Mouse (Mus musculus): ENCODE measurements around the gene Ptgs1. TPM values are rescaled to one million over a fixed set of nuclear protein-coding genes. Genes with fewer than 3 reads are reported as not detected.

The Ptgs1 gene
- polyA plus RNA-seq, 2 experiments = 10.7 to 14.4 TPM

DNA sequence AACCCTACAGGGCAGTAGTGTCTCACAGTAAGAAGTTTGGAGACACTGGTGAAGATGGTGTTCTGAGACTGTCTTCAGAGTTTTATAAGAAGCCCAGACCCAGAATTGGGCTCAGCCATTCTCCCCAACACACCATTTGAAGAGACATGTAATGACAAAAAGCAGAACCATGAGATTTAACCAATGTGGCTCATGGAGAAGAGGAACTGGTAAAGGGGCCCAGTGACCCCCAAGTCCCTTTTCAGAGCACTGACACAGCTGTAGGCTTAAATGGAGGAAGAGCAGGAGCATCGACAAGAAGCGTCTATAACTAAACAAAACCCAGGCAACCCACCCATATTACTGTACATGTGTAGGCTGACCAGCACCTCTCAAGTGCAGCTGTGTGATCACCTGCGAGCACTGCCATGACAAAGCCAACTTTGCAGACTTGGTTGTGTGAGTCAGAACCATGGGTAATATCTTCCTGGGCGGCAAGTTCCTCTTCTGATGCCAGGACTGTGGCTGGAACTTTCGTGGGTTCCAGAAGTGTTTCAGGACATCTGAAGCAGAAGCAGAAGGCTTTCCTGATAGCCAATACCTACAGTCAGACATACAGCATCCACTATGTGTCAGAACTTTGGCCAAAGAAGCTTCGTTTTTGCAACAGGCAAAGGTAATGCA lies 42.2 kb downstream of the Ptgs1 start:
- no peak overlapping the region for H3K9ac ChIP-seq (ENCODE audit: low read depth, low read length, severe bottlenecking)
- H3K27ac ChIP-seq (replicated peaks; ENCODE audit: low read depth, low read length) = no peak overlapping the region
- H3K4me3 ChIP-seq (replicated peaks; ENCODE audit: low read length) = no peak overlapping the region
- no peaks in the 10 kb centered on the region for H3K36me3 ChIP-seq (ENCODE audit: control insufficient read depth, insufficient read depth, low read length)
- H3K4me2 ChIP-seq (replicated peaks; ENCODE audit: low read depth, low read length, severe bottlenecking) = no peak overlapping the region
- no peak for ATAC-seq (ENCODE audit: low FRiP score, low read depth)
- no peak for DNase-seq (ENCODE audit: low spot score)
- TF ChIP-seq POLR2A (IDR thresholded peaks at IDR 0.05; ENCODE audit: borderline replicate concordance, extremely low read depth, insufficient read depth, insufficient read length) = no peak
- H3K9me3 ChIP-seq (ENCODE audit: control insufficient read depth, low read length) = no peaks in the 10 kb centered on the region
- no peaks in the 10 kb centered on the region for H3K4me1 ChIP-seq (ENCODE audit: control insufficient read depth, insufficient read depth, low read length)
- no peaks in the 10 kb centered on the region for H3K27me3 ChIP-seq (ENCODE audit: control insufficient read depth, insufficient read depth, low read length)
- 84% methylated on average over 6 of the region's 6 CpGs for WGBS

DNA sequence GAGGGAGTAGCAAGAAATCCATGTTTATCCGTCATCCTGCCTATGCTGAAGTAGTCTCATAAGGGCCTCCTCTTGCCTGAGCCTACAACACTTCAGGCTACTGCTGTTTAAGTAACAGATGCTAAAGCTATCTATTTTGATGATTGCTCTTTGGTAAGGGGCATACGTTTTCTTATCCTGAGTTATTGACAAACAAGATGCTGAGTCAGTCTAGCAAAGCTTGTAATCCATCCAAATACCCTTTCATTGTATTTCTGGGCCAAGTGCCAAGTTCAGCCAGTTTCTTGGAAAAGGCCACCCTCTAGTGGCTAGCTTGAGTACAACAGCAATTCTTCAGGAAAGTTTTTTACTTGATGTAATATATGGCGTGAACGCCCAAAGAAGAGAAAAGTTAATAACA lies 46.2 kb downstream of the Ptgs1 start:
- Histone ChIP-seq H3K36me3 (ENCODE audit: control insufficient read depth, insufficient read depth, low read length) (no peaks in the 10 kb centered on the region), H3K9me3 (ENCODE audit: control insufficient read depth, low read length) (no peaks in the 10 kb centered on the region), H3K27me3 (ENCODE audit: control insufficient read depth, insufficient read depth, low read length) (no peaks in the 10 kb centered on the region), H3K4me3 (replicated peaks; ENCODE audit: low read length) (no peak overlapping the region), H3K4me1 (ENCODE audit: control insufficient read depth, insufficient read depth, low read length) (no peaks in the 10 kb centered on the region), H3K9ac (ENCODE audit: low read depth, low read length, severe bottlenecking) (no peak overlapping the region), H3K4me2 (replicated peaks; ENCODE audit: low read depth, low read length, severe bottlenecking) (no peak overlapping the region), H3K27ac (replicated peaks; ENCODE audit: low read depth, low read length) (no peak overlapping the region)
- TF ChIP-seq POLR2A (IDR thresholded peaks at IDR 0.05; ENCODE audit: borderline replicate concordance, extremely low read depth, insufficient read depth, insufficient read length) = no peak
- WGBS = 30% methylated on average over 4 of the region's 4 CpGs
- DNase-seq (ENCODE audit: low spot score) (peak; percentile 84), ATAC-seq (ENCODE audit: low FRiP score, low read depth) (no peak)

DNA sequence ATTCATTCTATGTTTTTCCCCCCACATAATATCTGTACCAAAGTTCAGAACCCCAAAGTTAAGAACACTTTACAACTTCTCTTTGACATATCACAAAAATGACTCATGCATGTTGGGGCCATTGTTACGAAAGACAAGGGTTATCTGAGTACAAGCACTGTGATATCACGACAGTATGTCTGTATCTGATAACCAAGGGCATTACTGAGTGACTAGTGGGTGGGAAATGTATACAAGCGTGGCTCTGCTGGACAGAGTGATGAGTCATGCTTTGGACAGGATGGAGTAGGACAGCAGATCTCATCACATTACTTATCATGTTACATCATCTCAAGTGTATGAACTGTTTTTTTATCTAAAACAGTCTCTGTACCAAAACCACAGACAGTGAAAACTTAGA lies 48.5 kb downstream of the Ptgs1 start:
- 64% methylated on average over 3 of the region's 3 CpGs for WGBS

DNA sequence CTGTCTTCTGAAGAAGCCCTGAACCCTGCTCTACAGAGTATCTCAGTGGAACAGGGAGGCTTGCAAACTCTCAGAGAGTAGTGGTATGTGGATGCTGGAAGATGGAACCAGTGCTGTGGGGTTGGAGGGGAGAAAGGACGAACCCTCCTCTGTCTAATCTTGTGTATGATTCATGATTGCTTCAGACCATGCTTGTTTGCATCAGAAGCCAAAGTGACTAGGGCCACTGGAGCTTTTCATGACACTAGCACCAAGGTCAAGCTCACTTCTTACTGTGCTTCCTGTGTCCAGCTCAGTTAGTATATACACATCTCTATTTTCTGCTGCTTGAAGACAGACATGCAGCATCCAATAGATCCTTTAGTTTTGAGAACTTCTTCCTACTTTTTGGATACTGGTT lies 50.9 kb downstream of the Ptgs1 start:
- Histone ChIP-seq H3K27ac (replicated peaks; ENCODE audit: low read depth, low read length) (no peak overlapping the region), H3K4me1 (ENCODE audit: control insufficient read depth, insufficient read depth, low read length) (no peaks in the 10 kb centered on the region), H3K4me3 (replicated peaks; ENCODE audit: low read length) (no peak overlapping the region), H3K4me2 (replicated peaks; ENCODE audit: low read depth, low read length, severe bottlenecking) (no peak overlapping the region), H3K9ac (ENCODE audit: low read depth, low read length, severe bottlenecking) (no peak overlapping the region), H3K9me3 (ENCODE audit: control insufficient read depth, low read length) (no peaks in the 10 kb centered on the region), H3K36me3 (ENCODE audit: control insufficient read depth, insufficient read depth, low read length) (no peaks in the 10 kb centered on the region), H3K27me3 (ENCODE audit: control insufficient read depth, insufficient read depth, low read length) (no peaks in the 10 kb centered on the region)
- DNase-seq (ENCODE audit: low spot score) (no peak), ATAC-seq (ENCODE audit: low FRiP score, low read depth) (no peak)
- TF ChIP-seq POLR2A (IDR thresholded peaks at IDR 0.05; ENCODE audit: borderline replicate concordance, extremely low read depth, insufficient read depth, insufficient read length) = no peak
- whole genome bisulfite sequencing = 68% methylated on average over 1 of the region's 1 CpGs

More for the DNA sequence above, 48.5 kb downstream of the Ptgs1 start:
- DNase-seq (ENCODE audit: low spot score) (no peak), ATAC-seq (ENCODE audit: low FRiP score, low read depth) (no peak)
- no peak for TF ChIP-seq POLR2A (IDR thresholded peaks at IDR 0.05; ENCODE audit: borderline replicate concordance, extremely low read depth, insufficient read depth, insufficient read length)
- no peaks in the 10 kb centered on the region for H3K27me3 ChIP-seq (ENCODE audit: control insufficient read depth, insufficient read depth, low read length)
- no peak overlapping the region for H3K4me2 ChIP-seq (replicated peaks; ENCODE audit: low read depth, low read length, severe bottlenecking)
- no peaks in the 10 kb centered on the region for H3K4me1 ChIP-seq (ENCODE audit: control insufficient read depth, insufficient read depth, low read length)
- H3K9me3 ChIP-seq (ENCODE audit: control insufficient read depth, low read length) = no peaks in the 10 kb centered on the region
- no peak overlapping the region for H3K4me3 ChIP-seq (replicated peaks; ENCODE audit: low read length)
- H3K9ac ChIP-seq (ENCODE audit: low read depth, low read length, severe bottlenecking) = no peak overlapping the region
- no peaks in the 10 kb centered on the region for H3K36me3 ChIP-seq (ENCODE audit: control insufficient read depth, insufficient read depth, low read length)
- H3K27ac ChIP-seq (replicated peaks; ENCODE audit: low read depth, low read length) = no peak overlapping the region

DNA sequence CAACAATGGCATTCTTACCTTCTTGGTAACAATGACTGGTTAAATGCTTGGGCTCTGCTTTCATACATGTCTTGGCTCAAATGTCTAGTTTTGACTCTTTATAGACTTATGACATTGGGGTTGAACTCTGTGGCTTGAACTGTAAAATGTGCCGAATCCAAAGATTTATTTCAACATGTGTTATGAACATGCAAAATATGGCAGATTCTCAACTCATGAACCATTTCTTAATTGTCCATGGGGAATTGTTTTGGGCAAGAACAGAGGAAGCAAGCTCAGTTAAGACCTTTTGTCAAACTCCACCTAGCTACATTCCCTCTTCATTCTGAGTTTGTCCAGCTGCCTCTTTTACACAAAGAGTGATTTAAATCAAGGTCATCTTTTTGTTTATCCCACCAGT lies 52.1 kb downstream of the Ptgs1 start:
- Histone ChIP-seq H3K4me1 (ENCODE audit: control insufficient read depth, insufficient read depth, low read length) (no peaks in the 10 kb centered on the region), H3K36me3 (ENCODE audit: control insufficient read depth, insufficient read depth, low read length) (no peaks in the 10 kb centered on the region), H3K9me3 (ENCODE audit: control insufficient read depth, low read length) (no peaks in the 10 kb centered on the region), H3K27me3 (ENCODE audit: control insufficient read depth, insufficient read depth, low read length) (no peaks in the 10 kb centered on the region), H3K9ac (ENCODE audit: low read depth, low read length, severe bottlenecking) (no peak overlapping the region), H3K4me3 (replicated peaks; ENCODE audit: low read length) (no peak overlapping the region), H3K4me2 (replicated peaks; ENCODE audit: low read depth, low read length, severe bottlenecking) (no peak overlapping the region), H3K27ac (replicated peaks; ENCODE audit: low read depth, low read length) (no peak overlapping the region)
- no peak for ATAC-seq (ENCODE audit: low FRiP score, low read depth)
- DNase-seq (ENCODE audit: low spot score) = no peak
- no peak for TF ChIP-seq POLR2A (IDR thresholded peaks at IDR 0.05; ENCODE audit: borderline replicate concordance, extremely low read depth, insufficient read depth, insufficient read length)
- WGBS = 73% methylated on average over 1 of the region's 1 CpGs

Other genes starting within 250 kb of the Ptgs1 start
- 83.0 and 103 TPM in 2 replicates for gene Ndufa8, start 181.0 kb upstream of the Ptgs1 start, polyA plus RNA-seq (2012; rRNA removed)
- 218 and 221 TPM in 2 replicates for gene Ndufa8, start 181.0 kb upstream of the Ptgs1 start, polyA plus RNA-seq (2014; fragmentation: Nextera tagmentation; extraction: Ambion mirVana)
- 0.19 and 0.46 TPM in 2 replicates for gene Morn5, start 181.0 kb upstream of the Ptgs1 start, polyA plus RNA-seq (2012; rRNA removed)
- not detected in 2 replicates for gene Morn5, start 181.0 kb upstream of the Ptgs1 start, polyA plus RNA-seq (2014; fragmentation: Nextera tagmentation; extraction: Ambion mirVana)
- gene Lhx6, start 125.0 kb upstream of the Ptgs1 start, polyA plus RNA-seq (2012; rRNA removed) = 2.0 and 2.2 TPM in 2 replicates
- 1.2 and 1.3 TPM in 2 replicates for gene Lhx6, start 125.0 kb upstream of the Ptgs1 start, polyA plus RNA-seq (2014; fragmentation: Nextera tagmentation; extraction: Ambion mirVana)
- gene Mrrf, start 94.0 kb upstream of the Ptgs1 start, polyA plus RNA-seq (2012; rRNA removed) = 21.1 and 31.0 TPM in 2 replicates
- gene Mrrf, start 94.0 kb upstream of the Ptgs1 start, polyA plus RNA-seq (2014; fragmentation: Nextera tagmentation; extraction: Ambion mirVana) = 30.4 and 33.0 TPM in 2 replicates
- 41.8 and 46.7 TPM in 2 replicates for gene Rbm18, start 93.7 kb upstream of the Ptgs1 start, polyA plus RNA-seq (2012; rRNA removed)
- gene Rbm18, start 93.7 kb upstream of the Ptgs1 start, polyA plus RNA-seq (2014; fragmentation: Nextera tagmentation; extraction: Ambion mirVana) = 69.7 and 77.5 TPM in 2 replicates
- gene Olfr338, start 143.1 kb downstream of the Ptgs1 start, polyA plus RNA-seq (2012; rRNA removed) = not detected in 2 replicates
- not detected in 2 replicates for gene Olfr338, start 143.1 kb downstream of the Ptgs1 start, polyA plus RNA-seq (2014; fragmentation: Nextera tagmentation; extraction: Ambion mirVana)
- not detected in 2 replicates for gene Olfr339, start 188.5 kb downstream of the Ptgs1 start, polyA plus RNA-seq (2012; rRNA removed)
- gene Olfr339, start 188.5 kb downstream of the Ptgs1 start, polyA plus RNA-seq (2014; fragmentation: Nextera tagmentation; extraction: Ambion mirVana) = not detected in 2 replicates
- not detected in 2 replicates for gene Olfr340, start 222.2 kb downstream of the Ptgs1 start, polyA plus RNA-seq (2012; rRNA removed)
- gene Olfr340, start 222.2 kb downstream of the Ptgs1 start, polyA plus RNA-seq (2014; fragmentation: Nextera tagmentation; extraction: Ambion mirVana) = not detected in 2 replicates

Data from limb, embryonic 14.5 days (tissue).